In genomic region chr7:51894133-51894801, GRCm38 (mm10) we compare ENCODE assay signal across 27 mouse cellular contexts. TPM values are rescaled to one million over a fixed set of nuclear protein-coding genes. Genes with fewer than 3 reads are reported as not detected.
DNase-seq lines count a peak whose midpoint lies in the region; ATAC-seq lines count a peak whose summit lies in the region.
"Had no signal": no experiment of that assay in that cellular context is flagged by ENCODE, and none has a peak within 500 bp of the region (broad histone marks: within the 10 kb centered on the region; RNA-seq: fewer than 3 reads in every experiment).

No protein-coding gene starts in this region.

- peaks cover 28% of the 10 kb centered on the region for H3K4me1 ChIP-seq in limb, embryonic 12.5 days (replicated peaks)
- H3K4me1 ChIP-seq in limb, embryonic 15.5 days: peaks cover 13% of the 10 kb centered on the region
- H3K4me1 ChIP-seq: forebrain, embryonic 10.5 days; hindbrain, embryonic 10.5 days; hindbrain, embryonic 13.5 days; intestine, embryonic 15.5 days had no signal

- peak overlapping the region; percentile 17; the same call in 1 of the 2 replicates for H3K4me2 ChIP-seq in limb, embryonic 12.5 days
- H3K4me2 ChIP-seq in limb, embryonic 15.5 days: no peak overlapping the region
- H3K4me2 ChIP-seq: embryonic facial prominence, embryonic 13.5 days; forebrain, embryonic 13.5 days; heart, embryonic 11.5 days; hindbrain, embryonic 13.5 days; intestine, embryonic 15.5 days had no signal

- H3K36me3 ChIP-seq in limb, embryonic 12.5 days: peaks cover 21% of the 10 kb centered on the region
- 0 out of 2 replicates have a peak, but pooled peaks cover 5% of the 10 kb centered on the region for H3K36me3 ChIP-seq in limb, embryonic 15.5 days
- H3K36me3 ChIP-seq: embryonic facial prominence, embryonic 13.5 days; forebrain, embryonic 10.5 days; hindbrain, embryonic 10.5 days; hindbrain, embryonic 13.5 days; intestine, embryonic 15.5 days had no signal

- ATAC-seq in limb, embryonic 12.5 days (ENCODE audit: insufficient number of reproducible peaks, insufficient read depth, low FRiP score, low TSS enrichment, low read depth): peak; percentile 80
- ATAC-seq in limb, embryonic 15.5 days (ENCODE audit: insufficient number of reproducible peaks, low FRiP score, low TSS enrichment, low read depth): peak; percentile 75; the same call in 1 of the 2 replicates
- ATAC-seq: forebrain, embryonic 13.5 days; forebrain, embryonic 16.5 days; hindbrain, embryonic 16.5 days; intestine, embryonic 15.5 days had no signal

- H3K9ac ChIP-seq in limb, embryonic 12.5 days (replicated peaks): no peak overlapping the region
- H3K9ac ChIP-seq in limb, embryonic 15.5 days: no peak overlapping the region
- H3K9ac ChIP-seq: embryonic facial prominence, embryonic 13.5 days; forebrain, embryonic 13.5 days; hindbrain, embryonic 13.5 days; intestine, embryonic 15.5 days had no signal

- peak overlapping the region; percentile 85 for H3K27ac ChIP-seq in limb, embryonic 12.5 days
- peak overlapping the region; percentile 23; the same call in 1 of the 2 replicates for H3K27ac ChIP-seq in limb, embryonic 15.5 days
- H3K27ac ChIP-seq: embryonic facial prominence, embryonic 13.5 days; forebrain, embryonic 13.5 days; gastrocnemius, adult 2 months; hindbrain, embryonic 10.5 days; hindbrain, embryonic 13.5 days; intestine, embryonic 15.5 days had no signal

- no peak overlapping the region for H3K4me3 ChIP-seq in limb, embryonic 12.5 days (replicated peaks)
- no peak overlapping the region for H3K4me3 ChIP-seq in limb, embryonic 15.5 days
- H3K4me3 ChIP-seq: embryonic facial prominence, embryonic 13.5 days; forebrain, embryonic 10.5 days; forebrain, embryonic 13.5 days; gastrocnemius, adult 2 months; hindbrain, embryonic 10.5 days; hindbrain, embryonic 13.5 days; intestine, embryonic 15.5 days had no signal

- WGBS in limb, embryonic 12.5 days: 29% methylated on average over 4 of the region's 4 CpGs
- 27% methylated on average over 4 of the region's 4 CpGs for WGBS in limb, embryonic 15.5 days

- peak; percentile 40 for DNase-seq in embryo, embryonic 11 days
- no peak for DNase-seq in embryo, embryonic 10 days (ENCODE audit: low spot score)
- peak; percentile 74 for DNase-seq in forelimb bud, embryonic 11.5 days (ENCODE audit: low read depth, low spot score)
- no peak for DNase-seq in layer of hippocampus, adult 11-12 months (ENCODE audit: low spot score)
- DNase-seq in kidney, adult 8-10 months: no peak
- no peak for DNase-seq in layer of hippocampus, adult 8-10 months (ENCODE audit: low spot score in 2 of 2)
- DNase-seq: adrenal gland, adult 2 months; adrenal gland, postnatal 14 days; B cell, adult 2 months; cerebellum, adult 11 months; cerebellum, adult 8-10 months; cerebellum, postnatal 10 days; cerebellum, postnatal 36 days; gastrocnemius, adult 2 months; gastrocnemius, postnatal 14 days; heart, adult 11 months had no signal

- no peaks in the 10 kb centered on the region for H3K9me3 ChIP-seq in limb, embryonic 12.5 days
- no peaks in the 10 kb centered on the region for H3K9me3 ChIP-seq in limb, embryonic 15.5 days
- H3K9me3 ChIP-seq: embryonic facial prominence, embryonic 13.5 days; forebrain, embryonic 10.5 days; forebrain, embryonic 13.5 days; hindbrain, embryonic 10.5 days; hindbrain, embryonic 13.5 days; intestine, embryonic 15.5 days had no signal

- H3K27me3 ChIP-seq in limb, embryonic 12.5 days: no peaks in the 10 kb centered on the region
- no peaks in the 10 kb centered on the region for H3K27me3 ChIP-seq in limb, embryonic 15.5 days
- H3K27me3 ChIP-seq: embryonic facial prominence, embryonic 13.5 days; forebrain, embryonic 13.5 days; hindbrain, embryonic 13.5 days; intestine, embryonic 15.5 days had no signal

RNA-seq across cellular contexts. Expression of gene Fancf, which starts 32.2 kb away (rescaled TPM):
- 27.0 and 27.2 TPM in 2 replicates for polyA plus RNA-seq in limb, embryonic 12.5 days (2016; fragmentation: Nextera tagmentation; extraction: Ambion mirVana)
- 10.0 and 15.3 TPM in 2 replicates for polyA plus RNA-seq in limb, embryonic 15.5 days (2015; fragmentation: Nextera tagmentation; extraction: Ambion mirVana)
- total RNA-seq in layer of hippocampus, adult 8-10 months (2022): 1 to 10 TPM; 3.6 to 5.6 (median 4.3) TPM

RNA-seq across cellular contexts. Expression of gene Gas2, which starts 32.5 kb away (rescaled TPM):
- polyA plus RNA-seq in limb, embryonic 12.5 days (2016; fragmentation: Nextera tagmentation; extraction: Ambion mirVana): 176 and 179 TPM in 2 replicates
- 156 and 208 TPM in 2 replicates for polyA plus RNA-seq in limb, embryonic 15.5 days (2015; fragmentation: Nextera tagmentation; extraction: Ambion mirVana)
- total RNA-seq in layer of hippocampus, adult 8-10 months (2022): 10 to 100 TPM; 21.7 to 32.5 (median 25.7) TPM

Comparison
In these comparisons a context has a peak if more than half of its experiments do, and no peak if none do; other contexts are left out.
1. DNase-seq: peak in embryo, embryonic 11 days (single experiment) and forelimb bud, embryonic 11.5 days (single experiment); none in embryo, embryonic 10 days (single experiment), layer of hippocampus, adult 11-12 months (single experiment), kidney, adult 8-10 months (0 of 2) and layer of hippocampus, adult 8-10 months (0 of 2).